Mouse (Mus musculus) kidney, postnatal 10 days (tissue): ENCODE results near the gene Fdx1l.

Source experiments
- DNase-seq: peaks from one replicate; pipeline ENCODE4 v3.0.0; 2021; ENCODE audit warnings: mixed read lengths

Gene Fdx1l

DNA sequence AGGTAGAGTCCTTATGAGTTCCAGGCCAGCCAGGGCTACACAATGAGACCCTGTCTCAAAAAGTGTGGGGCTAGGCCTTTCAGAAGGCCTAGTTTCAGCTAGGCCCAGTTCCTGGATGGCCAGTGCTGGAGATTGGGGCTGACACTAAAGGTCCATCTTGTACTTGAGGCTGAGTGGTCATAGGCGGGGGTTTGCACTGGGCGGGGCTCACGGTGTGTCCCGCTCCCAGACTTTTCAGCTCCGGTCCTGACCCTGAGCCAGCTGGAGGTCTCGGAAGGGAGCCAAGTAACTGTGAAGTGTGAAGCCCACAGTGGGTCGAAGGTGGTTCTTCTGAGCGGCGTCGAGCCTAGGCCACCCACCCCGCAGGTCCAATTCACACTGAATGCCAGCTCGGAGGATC, 46.6 kb downstream of the Fdx1l start:
- DNase-seq, result no peak

GRCm38 (mm10) chr9:21025258-21025810, 48.1 kb downstream of the Fdx1l start:
- DNase-seq, result no peak

DNA sequence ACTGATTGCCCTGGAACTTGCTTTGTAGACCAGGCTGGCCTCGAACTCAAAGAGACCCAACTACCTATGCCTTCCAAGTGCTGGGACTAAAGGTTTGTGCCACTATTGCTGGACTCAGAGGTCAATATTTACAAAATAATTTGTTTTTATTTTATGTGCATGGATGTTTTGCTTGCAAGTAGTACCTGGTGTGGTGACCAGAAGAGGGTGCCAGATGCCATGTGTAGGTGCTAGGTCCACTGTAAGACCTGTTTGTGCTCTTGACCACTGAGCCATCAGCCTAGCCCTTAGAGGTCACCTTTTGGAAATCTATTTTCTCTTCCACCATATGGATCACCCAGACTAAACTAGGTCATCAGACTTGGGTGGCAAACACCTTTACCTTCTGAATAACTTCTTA, 50.7 kb downstream of the Fdx1l start:
- DNase-seq, result no peak

DNA sequence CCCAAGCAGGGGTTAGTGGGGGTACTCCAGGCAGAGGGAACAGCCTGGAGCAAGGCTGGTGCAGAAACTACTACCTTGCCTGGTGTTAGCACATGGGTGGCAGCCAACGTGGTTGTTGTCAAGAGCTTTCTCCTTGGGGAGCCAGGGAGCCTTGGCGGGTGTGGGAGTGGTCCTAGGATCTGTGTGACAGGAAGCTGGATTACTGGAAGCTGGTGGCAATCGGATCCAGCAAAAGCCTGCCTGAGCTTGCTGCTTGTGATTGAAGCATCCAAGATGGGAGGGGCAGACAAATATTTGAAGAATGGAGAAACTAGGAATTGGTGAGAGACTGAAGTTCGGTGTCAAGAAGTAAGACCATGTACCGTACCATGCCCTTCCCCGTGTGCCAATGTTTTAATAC, 51.1 kb downstream of the Fdx1l start:
- DNase-seq, result no peak

- DNase-seq, result no peak
Observed at GRCm38 (mm10) chr9:21021363-21021762, 52.1 kb downstream of the Fdx1l start.

DNA sequence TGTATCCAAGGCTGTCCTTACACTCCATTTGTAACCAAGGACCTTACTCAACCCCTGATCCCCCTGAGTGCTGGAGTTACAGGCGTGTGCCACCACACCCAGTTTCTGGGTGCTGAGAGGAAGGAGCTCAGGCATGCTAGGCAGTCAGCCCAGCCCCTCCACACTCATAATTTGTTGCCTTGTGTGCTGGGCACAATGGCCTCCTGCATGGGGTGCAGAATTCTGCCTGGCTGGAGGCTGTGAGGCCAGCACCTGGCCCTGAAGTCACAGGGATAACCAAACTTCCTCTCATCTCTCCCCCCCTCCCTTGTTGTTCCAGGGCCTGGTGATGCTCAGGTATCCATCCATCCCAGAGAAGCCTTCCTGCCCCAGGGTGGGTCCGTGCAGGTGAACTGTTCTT, 54.8 kb downstream of the Fdx1l start:
- DNase-seq, result no peak
